Mouse (Mus musculus) megakaryocyte, embryonic 14.5 days (primary cell): Measurements from ENCODE around the gene Irgq.

Experiments used
- FLI1 ChIP-seq: IDR thresholded peaks from 2 replicates; pipeline ENCODE4 v1.6.1; 2012; ENCODE audit warnings: low read length, inconsistent platforms, mixed read lengths
- GATA1 ChIP-seq: IDR thresholded peaks from 3 replicates; pipeline ENCODE4 v1.6.1; 2012; ENCODE audit warnings: mixed read lengths, low read length, inconsistent platforms, borderline replicate concordance

- TF ChIP-seq GATA1 (no peak), FLI1 (no peak; the same call in 1 of the 2 replicates)
Measured at GRCm38 (mm10) chr7:24487403-24487802, 43.1 kb upstream of the Irgq start.
